Mouse (Mus musculus): ENCODE data around the gene Olfr1371. TPM values are rescaled to one million over a fixed set of nuclear protein-coding genes. Genes with fewer than 3 reads are reported as not detected.
A peak's percentile ranks its signal among the peaks of the same experiment; 100 is the strongest.

Gene Olfr1371
- polyA plus RNA-seq, 1 experiment: not detected

- Histone ChIP-seq H3K4me1 (ENCODE audit: control insufficient read depth, insufficient read depth, low read length) (no peaks in the 10 kb centered on the region; the same call in 1 of the 2 replicates), H3K4me3 (replicated peaks; ENCODE audit: extremely low read depth, low read depth, low read length) (no peak overlapping the region)
- no peak for DNase-seq
- WGBS: 87% methylated on average over 2 of the region's 2 CpGs
- TF ChIP-seq CTCF (IDR thresholded peaks at IDR 0.05; ENCODE audit: insufficient read depth, low read length) (no peak), POLR2A (IDR thresholded peaks at IDR 0.05; ENCODE audit: borderline replicate concordance, extremely low read depth, low read depth, low read length) (no peak)
Observed at GRCm38 (mm10) chr11:52249452-52249851, 35.7 kb upstream of the Olfr1371 start.

- TF ChIP-seq CTCF (IDR thresholded peaks at IDR 0.05; ENCODE audit: insufficient read depth, low read length) (no peak), POLR2A (IDR thresholded peaks at IDR 0.05; ENCODE audit: borderline replicate concordance, extremely low read depth, low read depth, low read length) (no peak)
- Histone ChIP-seq H3K4me1 (ENCODE audit: control insufficient read depth, insufficient read depth, low read length) (no peaks in the 10 kb centered on the region; the same call in 1 of the 2 replicates), H3K4me3 (replicated peaks; ENCODE audit: extremely low read depth, low read depth, low read length) (no peak overlapping the region)
- DNase-seq: no peak
- WGBS: 78% methylated on average over 4 of the region's 4 CpGs
Observed at GRCm38 (mm10) chr11:52240898-52241542, 27.2 kb upstream of the Olfr1371 start.

- DNase-seq: no peak
- no peak for TF ChIP-seq CTCF (IDR thresholded peaks at IDR 0.05; ENCODE audit: insufficient read depth, low read length)
- no peak for TF ChIP-seq POLR2A (IDR thresholded peaks at IDR 0.05; ENCODE audit: borderline replicate concordance, extremely low read depth, low read depth, low read length)
- H3K4me1 ChIP-seq (ENCODE audit: control insufficient read depth, insufficient read depth, low read length): peaks cover 9% of the 10 kb centered on the region
- no peak overlapping the region for H3K4me3 ChIP-seq (replicated peaks; ENCODE audit: extremely low read depth, low read depth, low read length)
Observed at GRCm38 (mm10) chr11:52234509-52234908, 20.7 kb upstream of the Olfr1371 start.

- peaks cover 9% of the 10 kb centered on the region for H3K4me1 ChIP-seq (ENCODE audit: control insufficient read depth, insufficient read depth, low read length)
- no peak for DNase-seq
- TF ChIP-seq CTCF (IDR thresholded peaks at IDR 0.05; ENCODE audit: insufficient read depth, low read length) (no peak), POLR2A (IDR thresholded peaks at IDR 0.05; ENCODE audit: borderline replicate concordance, extremely low read depth, low read depth, low read length) (no peak)
- 82% methylated on average over 1 of the region's 1 CpGs for WGBS
- H3K4me3 ChIP-seq (replicated peaks; ENCODE audit: extremely low read depth, low read depth, low read length): no peak overlapping the region
Observed at GRCm38 (mm10) chr11:52233906-52234305, 20.1 kb upstream of the Olfr1371 start.

GRCm38 (mm10) chr11:52233043-52233653, 19.4 kb upstream of the Olfr1371 start:
- 17% methylated on average over 3 of the region's 3 CpGs for WGBS
- no peak for DNase-seq
- Histone ChIP-seq H3K4me1 (ENCODE audit: control insufficient read depth, insufficient read depth, low read length) (peaks cover 9% of the 10 kb centered on the region), H3K4me3 (replicated peaks; ENCODE audit: extremely low read depth, low read depth, low read length) (peak overlapping the region; percentile 43)
- TF ChIP-seq POLR2A (IDR thresholded peaks at IDR 0.05; ENCODE audit: borderline replicate concordance, extremely low read depth, low read depth, low read length) (no peak), CTCF (IDR thresholded peaks at IDR 0.05; ENCODE audit: insufficient read depth, low read length) (no peak)

GRCm38 (mm10) chr11:52231606-52232541, 18.1 kb upstream of the Olfr1371 start, which contains the start of gene Skp1a:
TSS of gene Skp1a (plus strand) at chr11:52231995.
- peaks cover 9% of the 10 kb centered on the region for H3K4me1 ChIP-seq (ENCODE audit: control insufficient read depth, insufficient read depth, low read length)
- no peak for TF ChIP-seq CTCF (IDR thresholded peaks at IDR 0.05; ENCODE audit: insufficient read depth, low read length)
- peak; percentile 99 for TF ChIP-seq POLR2A (IDR thresholded peaks at IDR 0.05; ENCODE audit: borderline replicate concordance, extremely low read depth, low read depth, low read length)
- peak; percentile 97 for DNase-seq
- under 1% methylated on average over 87 of the region's 87 CpGs for WGBS
- peak within 1 kb of the TSS; percentile 96 for H3K4me3 ChIP-seq (replicated peaks; ENCODE audit: extremely low read depth, low read depth, low read length)

DNA sequence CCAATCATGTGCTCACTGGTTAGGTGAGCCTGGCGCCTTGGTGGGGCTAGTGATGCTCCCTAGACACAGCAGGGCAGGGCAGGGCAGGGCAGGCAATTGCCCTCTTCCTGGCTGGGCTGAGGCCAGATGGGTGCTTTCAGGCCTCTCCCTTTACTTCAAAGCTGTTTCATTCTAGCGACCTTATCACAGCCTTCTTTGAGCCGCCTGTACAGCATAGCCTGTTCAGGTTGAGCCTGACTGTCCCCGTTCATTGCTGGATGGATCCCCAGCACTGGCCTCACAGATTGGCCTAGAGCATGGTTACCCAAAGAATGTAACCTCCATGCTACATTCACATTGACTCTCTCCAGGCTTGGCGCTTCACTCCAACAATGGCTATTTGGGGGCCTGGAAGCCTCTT, 16.9 kb upstream of the Olfr1371 start:
- Histone ChIP-seq H3K4me1 (ENCODE audit: control insufficient read depth, insufficient read depth, low read length) (peaks cover 9% of the 10 kb centered on the region), H3K4me3 (replicated peaks; ENCODE audit: extremely low read depth, low read depth, low read length) (no peak overlapping the region)
- TF ChIP-seq CTCF (IDR thresholded peaks at IDR 0.05; ENCODE audit: insufficient read depth, low read length): no peak
- no peak for TF ChIP-seq POLR2A (IDR thresholded peaks at IDR 0.05; ENCODE audit: borderline replicate concordance, extremely low read depth, low read depth, low read length)
- no peak for DNase-seq
- WGBS: 59% methylated on average over 5 of the region's 5 CpGs

GRCm38 (mm10) chr11:52228722-52229448, 15.1 kb upstream of the Olfr1371 start:
- H3K4me3 ChIP-seq (replicated peaks; ENCODE audit: extremely low read depth, low read depth, low read length): no peak overlapping the region
- H3K4me1 ChIP-seq (ENCODE audit: control insufficient read depth, insufficient read depth, low read length): peaks cover 2% of the 10 kb centered on the region; the same call in 1 of the 2 replicates
- no peak for DNase-seq
- TF ChIP-seq CTCF (IDR thresholded peaks at IDR 0.05; ENCODE audit: insufficient read depth, low read length) (no peak), POLR2A (IDR thresholded peaks at IDR 0.05; ENCODE audit: borderline replicate concordance, extremely low read depth, low read depth, low read length) (no peak)
- 69% methylated on average over 7 of the region's 7 CpGs for WGBS
